Mouse (Mus musculus) heart, adult 2 months (tissue): Measurements from ENCODE around the gene Tbc1d14. TPM values are rescaled to one million over a fixed set of nuclear protein-coding genes. Genes with fewer than 3 reads are reported as not detected.
A peak's percentile ranks its signal among the peaks of the same experiment; 100 is the strongest.

Experiments
- DNase-seq, 2 experiments: peaks; one replicate each; pipeline ENCODE4 v3.0.0; 2021
- H3K27ac ChIP-seq: fragments of 200-600 bp; 2 replicates; pipeline ENCODE4 v1.8.1; 2022
- H3K27me3 ChIP-seq: fragments of 200-500 bp; 2 replicates; pipeline ENCODE4 v1.6.1; 2012; ENCODE audit warnings: mild to moderate bottlenecking, low read length, inconsistent platforms, mixed read lengths; ENCODE audit not compliant: control insufficient read depth, insufficient read depth
- H3K36me3 ChIP-seq: fragments of 200-500 bp; 2 replicates; pipeline ENCODE4 v1.6.1; 2012; ENCODE audit warnings: low read length, inconsistent platforms; ENCODE audit not compliant: control insufficient read depth, insufficient read depth
- H3K4me1 ChIP-seq: fragments of 200-500 bp; 2 replicates; pipeline ENCODE4 v1.6.1; 2011; ENCODE audit warnings: low read length; ENCODE audit not compliant: control insufficient read depth, insufficient read depth
- H3K4me3 ChIP-seq: fragments of 200-600 bp; 2 replicates; pipeline ENCODE4 v1.8.1; 2022
- H3K79me2 ChIP-seq: fragments of 200-500 bp; replicated peaks from 2 replicates; pipeline ENCODE4 v1.6.1; 2012; ENCODE audit warnings: mild to moderate bottlenecking, inconsistent platforms, low read length, moderate library complexity, mixed read lengths; ENCODE audit not compliant: control insufficient read depth, insufficient read depth
- H3K9ac ChIP-seq: fragments of 200-500 bp; 2 replicates; pipeline ENCODE4 v1.6.1; 2012; ENCODE audit warnings: low read depth, mild to moderate bottlenecking, control low read depth, inconsistent platforms, low read length, mixed read lengths
- CTCF ChIP-seq: fragments of 200-600 bp; IDR thresholded peaks from 2 replicates; pipeline ENCODE4 v1.8.1; 2022; ENCODE audit warnings: antibody characterized with exemption, mild to moderate bottlenecking, moderate library complexity
- EP300 ChIP-seq: fragments of 200-500 bp; IDR thresholded peaks from 2 replicates; pipeline ENCODE4 v1.6.1; 2011; ENCODE audit warnings: low read depth, low read length, control low read depth; ENCODE audit not compliant: insufficient read depth
- POLR2A ChIP-seq: fragments of 200-500 bp; IDR thresholded peaks from 2 replicates; pipeline ENCODE4 v1.6.1; 2011; ENCODE audit warnings: mild to moderate bottlenecking, low read depth, low read length, control low read depth; ENCODE audit not compliant: insufficient read depth
- WGBS: fragments of 180-500 bp; shearing (Covaris S2); methylation state at CpG from one replicate; pipeline ENCODE4 v1.1.7; 2018; 5-methylcytosine and 5-hydroxymethylcytosine counted together
- intact Hi-C: fragments of 180-260 bp; cut with DNase I; formaldehyde crosslinking; loops from one replicate; pipeline ENCODE4 v1.15.1; 2025
- polyA plus RNA-seq: library from polyadenylated mRNA; depleted of rRNA; stranded (reverse); fragments of >200 nt; gene quantifications from 2 replicates; pipeline ENCODE4 v1.2.3, GENCODE M21; 2012
- total RNA-seq, 2 experiments: library from RNA; stranded (reverse); gene quantifications; 2 replicates each; pipeline ENCODE4 v1.2.3; 2021

The Tbc1d14 gene
- total and polyA plus RNA-seq, 3 experiments, result 11.7 to 13.0 (median 12.4) TPM

- no peaks in the 10 kb centered on the region for H3K36me3 ChIP-seq
- no peak overlapping the region for H3K9ac ChIP-seq
- no peak overlapping the region for H3K27ac ChIP-seq
- peaks cover 1% of the 10 kb centered on the region; the same call in 1 of the 2 replicates for H3K79me2 ChIP-seq
- no peak overlapping the region for H3K4me3 ChIP-seq
- WGBS, result 67% methylated on average over 6 of the region's 6 CpGs
- TF ChIP-seq CTCF (peak; percentile 58), POLR2A (no peak)
- H3K4me1 ChIP-seq, result no peaks in the 10 kb centered on the region; the same call in 1 of the 2 replicates
- intact Hi-C loops, result loop anchor here (5.0 kb wide), 3 partner anchors 113 to 158 kb away; partner anchors contain the start of genes D5Ertd579e and Grpel1
- DNase-seq, result no peak
- no peaks in the 10 kb centered on the region for H3K27me3 ChIP-seq
Observed at GRCm38 (mm10) chr5:36584299-36584698, 8.8 kb downstream of the Tbc1d14 start.

GRCm38 (mm10) chr5:36581924-36582642 is 11.0 kb downstream of the Tbc1d14 start:
- H3K4me3 ChIP-seq, result peak overlapping the region; percentile 87
- peak overlapping the region; percentile 85 for H3K27ac ChIP-seq
- peak; percentile 99 to 100 for DNase-seq
- TF ChIP-seq CTCF (peak; percentile 34), POLR2A (peak; percentile 82), EP300 (no peak)
- intact Hi-C loops, result loop anchor here (1.0 to 5.0 kb wide), 6 partner anchors 52 to 215 kb away; partner anchors contain the start of genes Ccdc96, D5Ertd579e, Grpel1 and Mrfap1
- H3K27me3 ChIP-seq, result no peaks in the 10 kb centered on the region
- H3K9ac ChIP-seq, result peak overlapping the region; percentile 72
- no peaks in the 10 kb centered on the region for H3K36me3 ChIP-seq
- H3K4me1 ChIP-seq, result no peaks in the 10 kb centered on the region; the same call in 1 of the 2 replicates
- WGBS, result 1% methylated on average over 54 of the region's 54 CpGs
- peaks cover 3% of the 10 kb centered on the region; the same call in 1 of the 2 replicates for H3K79me2 ChIP-seq

GRCm38 (mm10) chr5:36581259-36581923 is 11.7 kb downstream of the Tbc1d14 start:
- WGBS, result 4% methylated on average over 40 of the region's 40 CpGs
- H3K27me3 ChIP-seq, result no peaks in the 10 kb centered on the region
- H3K27ac ChIP-seq, result peak overlapping the region; percentile 38
- H3K4me1 ChIP-seq, result no peaks in the 10 kb centered on the region; the same call in 1 of the 2 replicates
- intact Hi-C loops, result loop anchor here (5.0 kb wide), 3 partner anchors 116 to 161 kb away; partner anchors contain the start of genes D5Ertd579e and Grpel1
- peak overlapping the region; percentile 68 for H3K9ac ChIP-seq
- H3K79me2 ChIP-seq, result peaks cover 4% of the 10 kb centered on the region; the same call in 1 of the 2 replicates
- H3K4me3 ChIP-seq, result peak overlapping the region; percentile 87
- H3K36me3 ChIP-seq, result no peaks in the 10 kb centered on the region
- DNase-seq, result no peak
- TF ChIP-seq POLR2A (no peak), CTCF (no peak), EP300 (no peak)

- no peak overlapping the region for H3K27ac ChIP-seq
- H3K9ac ChIP-seq, result no peak overlapping the region
- H3K4me3 ChIP-seq, result no peak overlapping the region
- intact Hi-C loops, result loop anchor here (5.0 kb wide), 3 partner anchors 117 to 162 kb away; partner anchors contain the start of genes D5Ertd579e and Grpel1
- TF ChIP-seq POLR2A (no peak), CTCF (no peak), EP300 (no peak)
- H3K79me2 ChIP-seq, result peaks cover 4% of the 10 kb centered on the region; the same call in 1 of the 2 replicates
- peaks cover 8% of the 10 kb centered on the region for H3K4me1 ChIP-seq
- no peaks in the 10 kb centered on the region for H3K27me3 ChIP-seq
- 0 out of 2 replicates have a peak, but pooled peaks cover under 1% of the 10 kb centered on the region for H3K36me3 ChIP-seq
- 83% methylated on average over 7 of the region's 7 CpGs for WGBS
- DNase-seq, result no peak
Observed at GRCm38 (mm10) chr5:36579967-36580366, 13.1 kb downstream of the Tbc1d14 start.

- Histone ChIP-seq H3K9ac (no peak overlapping the region), H3K79me2 (peaks cover 4% of the 10 kb centered on the region; the same call in 1 of the 2 replicates), H3K4me3 (no peak overlapping the region), H3K27me3 (no peaks in the 10 kb centered on the region), H3K4me1 (peaks cover 15% of the 10 kb centered on the region), H3K27ac (no peak overlapping the region), H3K36me3 (0 out of 2 replicates have a peak, but pooled peaks cover 4% of the 10 kb centered on the region)
- TF ChIP-seq POLR2A (no peak), EP300 (no peak), CTCF (no peak)
- WGBS, result 50% methylated on average over 2 of the region's 2 CpGs
- DNase-seq, result no peak
- intact Hi-C loops, result no loop called here
Observed at GRCm38 (mm10) chr5:36578982-36579381, 14.1 kb downstream of the Tbc1d14 start.
